Mouse (Mus musculus): ENCODE data around the gene Ubl4b. TPM values are rescaled to one million over a fixed set of nuclear protein-coding genes. Genes with fewer than 3 reads are reported as not detected.

Ubl4b gene
- polyA plus RNA-seq, 1 experiment: not detected

GRCm38 (mm10) chr3:107571205-107571604 lies 16.3 kb upstream of the Ubl4b start:
- H3K27ac ChIP-seq (ENCODE audit: insufficient read depth, low read length): no peak overlapping the region
- H3K4me3 ChIP-seq (ENCODE audit: insufficient read depth, low read length): no peak overlapping the region
- H3K4me1 ChIP-seq (ENCODE audit: control insufficient read depth, insufficient read depth, low read length): no peaks in the 10 kb centered on the region
- TF ChIP-seq CTCF (IDR thresholded peaks at IDR 0.05; ENCODE audit: extremely low read depth, insufficient read depth, low read length): peak; percentile 16; the same call in 1 of the 2 replicates
- no peak for TF ChIP-seq POLR2A (IDR thresholded peaks at IDR 0.05; ENCODE audit: extremely low read depth, insufficient read depth, low read length)

DNA sequence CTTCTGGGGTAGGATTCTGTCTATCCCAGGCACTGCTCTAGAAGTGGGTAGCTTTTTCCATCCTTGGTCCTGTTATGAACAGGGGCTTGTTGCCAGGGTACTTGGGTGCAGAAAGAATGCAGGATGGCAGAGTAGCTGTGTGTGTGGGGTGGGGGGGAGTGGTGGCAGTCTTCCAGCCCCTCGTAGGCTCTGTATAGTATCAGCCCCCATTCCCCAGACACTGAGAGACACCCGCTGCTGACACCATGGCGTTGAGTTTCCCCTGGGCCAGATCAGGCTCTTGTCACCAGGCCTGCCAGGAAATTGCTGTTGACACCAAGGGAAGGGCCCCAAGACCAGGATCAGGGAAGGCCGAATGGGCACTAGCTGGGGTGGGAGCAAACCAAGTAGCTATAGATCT lies 13.8 kb upstream of the Ubl4b start:
- Histone ChIP-seq H3K4me1 (ENCODE audit: control insufficient read depth, insufficient read depth, low read length) (no peaks in the 10 kb centered on the region), H3K4me3 (ENCODE audit: insufficient read depth, low read length) (no peak overlapping the region), H3K27ac (ENCODE audit: insufficient read depth, low read length) (no peak overlapping the region)
- TF ChIP-seq CTCF (IDR thresholded peaks at IDR 0.05; ENCODE audit: extremely low read depth, insufficient read depth, low read length): no peak

- Histone ChIP-seq H3K4me3 (ENCODE audit: insufficient read depth, low read length) (no peak overlapping the region), H3K27ac (ENCODE audit: insufficient read depth, low read length) (no peak overlapping the region), H3K4me1 (ENCODE audit: control insufficient read depth, insufficient read depth, low read length) (no peaks in the 10 kb centered on the region)
- TF ChIP-seq POLR2A (IDR thresholded peaks at IDR 0.05; ENCODE audit: extremely low read depth, insufficient read depth, low read length) (no peak), CTCF (IDR thresholded peaks at IDR 0.05; ENCODE audit: extremely low read depth, insufficient read depth, low read length) (no peak)
These were observed 12.9 kb upstream of the Ubl4b start for GRCm38 (mm10) chr3:107567766-107568165.

DNA sequence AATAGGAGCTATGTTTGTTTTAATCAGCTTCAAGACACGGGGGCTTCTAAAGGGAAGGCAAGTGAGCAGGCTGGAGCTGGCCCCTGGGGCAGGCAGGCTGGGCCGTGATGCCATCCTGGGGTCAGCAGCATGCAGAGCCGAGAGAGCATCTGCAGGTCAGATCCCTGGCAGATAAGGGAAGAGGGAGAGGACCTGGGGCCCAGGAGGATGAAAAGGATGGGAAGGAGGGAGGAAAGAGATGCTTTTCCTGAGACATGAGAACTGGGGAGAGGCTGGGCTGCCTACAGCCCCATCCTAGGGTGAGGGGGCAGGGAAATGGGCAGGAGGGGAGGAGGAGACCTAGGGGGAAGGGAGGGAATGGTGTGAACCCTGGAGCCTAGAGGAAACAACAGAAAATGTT lies 10.5 kb upstream of the Ubl4b start:
- no peaks in the 10 kb centered on the region for H3K4me1 ChIP-seq (ENCODE audit: control insufficient read depth, insufficient read depth, low read length)
- TF ChIP-seq CTCF (IDR thresholded peaks at IDR 0.05; ENCODE audit: extremely low read depth, insufficient read depth, low read length): no peak
- no peak for TF ChIP-seq POLR2A (IDR thresholded peaks at IDR 0.05; ENCODE audit: extremely low read depth, insufficient read depth, low read length)
- no peak overlapping the region for H3K27ac ChIP-seq (ENCODE audit: insufficient read depth, low read length)
- no peak overlapping the region for H3K4me3 ChIP-seq (ENCODE audit: insufficient read depth, low read length)

DNA sequence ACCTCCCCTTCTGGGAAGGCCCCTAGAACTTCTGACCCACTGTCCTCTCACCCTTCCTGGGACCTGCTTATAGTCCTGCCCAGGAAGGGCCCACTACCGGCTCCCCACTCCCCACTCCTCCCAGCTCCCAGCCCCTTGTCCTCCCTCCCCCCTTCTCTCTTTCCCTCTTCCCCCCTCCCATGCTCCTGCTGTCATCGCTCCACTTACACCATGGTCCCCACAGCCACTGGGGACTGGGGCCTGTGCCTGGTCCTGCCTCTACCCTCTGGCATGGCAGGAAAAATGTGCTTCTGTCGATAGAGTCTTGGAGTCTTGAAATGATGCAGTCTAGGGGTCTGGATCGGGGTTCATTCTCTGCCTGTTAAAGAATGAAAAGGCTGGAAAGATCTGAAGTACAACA lies 9.0 kb upstream of the Ubl4b start:
- Histone ChIP-seq H3K4me3 (ENCODE audit: insufficient read depth, low read length) (no peak overlapping the region), H3K27ac (ENCODE audit: insufficient read depth, low read length) (no peak overlapping the region), H3K4me1 (ENCODE audit: control insufficient read depth, insufficient read depth, low read length) (no peaks in the 10 kb centered on the region)
- TF ChIP-seq POLR2A (IDR thresholded peaks at IDR 0.05; ENCODE audit: extremely low read depth, insufficient read depth, low read length): no peak
- no peak for TF ChIP-seq CTCF (IDR thresholded peaks at IDR 0.05; ENCODE audit: extremely low read depth, insufficient read depth, low read length)

- no peak overlapping the region for H3K27ac ChIP-seq (ENCODE audit: insufficient read depth, low read length)
- TF ChIP-seq CTCF (IDR thresholded peaks at IDR 0.05; ENCODE audit: extremely low read depth, insufficient read depth, low read length): no peak
- TF ChIP-seq POLR2A (IDR thresholded peaks at IDR 0.05; ENCODE audit: extremely low read depth, insufficient read depth, low read length): no peak
- H3K4me1 ChIP-seq (ENCODE audit: control insufficient read depth, insufficient read depth, low read length): no peaks in the 10 kb centered on the region
- no peak overlapping the region for H3K4me3 ChIP-seq (ENCODE audit: insufficient read depth, low read length)
These were observed 7.7 kb upstream of the Ubl4b start for GRCm38 (mm10) chr3:107562591-107562990.

- H3K4me3 ChIP-seq (ENCODE audit: insufficient read depth, low read length): no peak overlapping the region
- no peaks in the 10 kb centered on the region for H3K4me1 ChIP-seq (ENCODE audit: control insufficient read depth, insufficient read depth, low read length)
- TF ChIP-seq POLR2A (IDR thresholded peaks at IDR 0.05; ENCODE audit: extremely low read depth, insufficient read depth, low read length) (no peak), CTCF (IDR thresholded peaks at IDR 0.05; ENCODE audit: extremely low read depth, insufficient read depth, low read length) (no peak)
These were observed 7.2 kb upstream of the Ubl4b start for GRCm38 (mm10) chr3:107562104-107562503.

DNA sequence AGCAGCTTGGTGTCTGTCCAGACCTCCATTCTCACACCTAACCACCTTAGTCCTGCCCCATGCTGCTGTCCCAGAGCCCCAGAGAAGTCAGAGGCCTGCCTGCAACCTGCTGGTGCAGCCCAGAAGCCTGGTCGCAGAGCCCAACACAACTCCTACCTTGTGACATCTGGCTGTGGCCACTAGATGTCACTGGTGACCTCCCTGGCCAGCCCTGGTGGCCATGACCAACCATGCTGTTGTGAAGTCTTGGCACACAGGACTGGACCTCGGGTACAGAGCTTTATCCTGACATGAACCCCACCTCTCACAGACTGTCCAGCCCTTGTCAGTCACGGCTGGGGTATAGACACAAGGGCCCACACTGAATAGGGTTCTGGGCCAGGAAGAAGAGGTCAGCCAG lies 4.3 kb upstream of the Ubl4b start:
- TF ChIP-seq CTCF (IDR thresholded peaks at IDR 0.05; ENCODE audit: extremely low read depth, insufficient read depth, low read length) (peak; percentile 81), POLR2A (IDR thresholded peaks at IDR 0.05; ENCODE audit: extremely low read depth, insufficient read depth, low read length) (no peak)
- no peak overlapping the region for H3K4me3 ChIP-seq (ENCODE audit: insufficient read depth, low read length)
- no peak overlapping the region for H3K27ac ChIP-seq (ENCODE audit: insufficient read depth, low read length)
- no peaks in the 10 kb centered on the region for H3K4me1 ChIP-seq (ENCODE audit: control insufficient read depth, insufficient read depth, low read length)

More at GRCm38 (mm10) chr3:107562104-107562503, 7.2 kb upstream of the Ubl4b start:
- no peak overlapping the region for H3K27ac ChIP-seq (ENCODE audit: insufficient read depth, low read length)

GRCm38 (mm10) chr3:107558740-107559139 lies 3.9 kb upstream of the Ubl4b start:
- Histone ChIP-seq H3K4me3 (ENCODE audit: insufficient read depth, low read length) (no peak overlapping the region), H3K4me1 (ENCODE audit: control insufficient read depth, insufficient read depth, low read length) (no peaks in the 10 kb centered on the region), H3K27ac (ENCODE audit: insufficient read depth, low read length) (no peak overlapping the region)
- no peak for TF ChIP-seq CTCF (IDR thresholded peaks at IDR 0.05; ENCODE audit: extremely low read depth, insufficient read depth, low read length)
- TF ChIP-seq POLR2A (IDR thresholded peaks at IDR 0.05; ENCODE audit: extremely low read depth, insufficient read depth, low read length): no peak

- no peaks in the 10 kb centered on the region for H3K4me1 ChIP-seq (ENCODE audit: control insufficient read depth, insufficient read depth, low read length)
- TF ChIP-seq POLR2A (IDR thresholded peaks at IDR 0.05; ENCODE audit: extremely low read depth, insufficient read depth, low read length) (no peak), CTCF (IDR thresholded peaks at IDR 0.05; ENCODE audit: extremely low read depth, insufficient read depth, low read length) (peak; percentile 90)
- H3K27ac ChIP-seq (ENCODE audit: insufficient read depth, low read length): no peak overlapping the region
- H3K4me3 ChIP-seq (ENCODE audit: insufficient read depth, low read length): no peak overlapping the region
These were observed 4.3 kb downstream of the Ubl4b start for GRCm38 (mm10) chr3:107550409-107551049.

All from cortical plate, adult 2 months (tissue).